Mouse (Mus musculus): Measurements from ENCODE around the gene Hnf1a. TPM values are rescaled to one million over a fixed set of nuclear protein-coding genes. Genes with fewer than 3 reads are reported as not detected.
A peak's percentile ranks its signal among the peaks of the same experiment; 100 is the strongest.

Hnf1a gene
- polyA plus RNA-seq, 1 experiment from 2014 or later, result 0.46 TPM

DNA sequence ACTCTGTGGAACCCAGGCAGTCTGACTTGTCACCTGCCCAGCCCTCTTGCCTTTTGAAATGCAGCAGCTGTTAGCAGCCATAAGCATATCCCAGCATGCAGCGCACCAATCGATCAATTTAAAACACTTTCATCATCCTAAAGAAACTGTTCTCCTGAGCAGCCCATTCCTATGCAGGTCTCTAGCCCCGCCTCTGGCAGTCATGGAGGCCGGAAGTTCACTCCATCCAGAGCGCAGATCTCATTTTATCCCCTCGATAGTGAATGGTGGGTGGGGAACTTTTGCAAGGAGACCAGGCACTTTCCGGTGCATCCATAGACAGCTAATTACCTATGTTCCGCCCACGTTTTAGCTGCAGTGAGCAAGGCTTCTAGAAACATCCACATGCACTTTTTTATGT, 1.3 kb upstream of the Hnf1a start:
- H3K4me2 ChIP-seq (ENCODE audit: low read depth, low read length), result no peak overlapping the region
- no peak overlapping the region for H3K27ac ChIP-seq (ENCODE audit: low read length)
- peaks cover 18% of the 10 kb centered on the region for H3K27me3 ChIP-seq (ENCODE audit: control insufficient read depth, insufficient read depth, low read length)
- H3K9me3 ChIP-seq (replicated peaks; ENCODE audit: control insufficient read depth, low read length), result no peaks in the 10 kb centered on the region
- H3K4me1 ChIP-seq (ENCODE audit: control insufficient read depth, insufficient read depth, low read length), result no peaks in the 10 kb centered on the region
- H3K9ac ChIP-seq (ENCODE audit: low read length), result no peak overlapping the region
- no peak for ATAC-seq (replicated peaks; ENCODE audit: extremely low read depth, insufficient read depth, low FRiP score)
- no peak overlapping the region for H3K4me3 ChIP-seq (ENCODE audit: low read length)
- 81% methylated on average over 9 of the region's 9 CpGs for WGBS
- no peaks in the 10 kb centered on the region for H3K36me3 ChIP-seq (ENCODE audit: control insufficient read depth, insufficient read depth)

DNA sequence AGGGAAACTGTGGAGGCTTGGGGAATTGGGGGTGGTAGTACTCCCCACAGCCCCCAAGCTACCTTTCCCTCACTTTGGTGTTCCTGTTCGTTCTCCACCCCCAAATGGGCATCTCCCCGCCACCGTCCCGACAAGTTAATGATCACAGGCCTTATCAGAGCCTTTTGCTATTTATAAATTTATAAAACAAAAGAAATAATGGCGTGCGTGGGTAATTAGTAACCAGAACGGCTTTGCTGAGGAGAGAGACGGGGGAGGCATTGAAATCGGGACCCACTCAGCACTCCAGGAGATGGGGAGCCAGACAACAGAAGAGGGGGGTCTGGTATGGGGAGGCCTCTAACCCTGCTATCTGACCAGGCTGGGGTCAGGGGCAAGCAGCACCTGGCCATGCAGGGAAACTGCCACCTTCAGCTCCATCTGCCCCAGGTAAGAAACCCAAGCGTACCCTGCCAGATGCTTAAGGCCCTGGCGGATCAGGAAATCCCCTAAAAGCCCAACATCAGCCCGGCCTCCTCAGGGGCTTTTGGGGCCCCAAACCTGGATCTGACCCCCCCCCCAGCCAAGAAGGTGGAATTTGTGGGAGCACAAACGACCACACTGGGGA, 1.2 kb downstream of the Hnf1a start:
- Histone ChIP-seq H3K36me3 (ENCODE audit: control insufficient read depth, insufficient read depth) (no peaks in the 10 kb centered on the region), H3K4me2 (ENCODE audit: low read depth, low read length) (no peak overlapping the region), H3K4me1 (ENCODE audit: control insufficient read depth, insufficient read depth, low read length) (peaks cover under 1% of the 10 kb centered on the region; the same call in 1 of the 2 replicates), H3K27me3 (ENCODE audit: control insufficient read depth, insufficient read depth, low read length) (peaks cover 19% of the 10 kb centered on the region), H3K9me3 (replicated peaks; ENCODE audit: control insufficient read depth, low read length) (no peaks in the 10 kb centered on the region), H3K9ac (ENCODE audit: low read length) (no peak overlapping the region), H3K27ac (ENCODE audit: low read length) (no peak overlapping the region), H3K4me3 (ENCODE audit: low read length) (no peak overlapping the region)
- WGBS, result 56% methylated on average over 13 of the region's 13 CpGs
- no peak for ATAC-seq (replicated peaks; ENCODE audit: extremely low read depth, insufficient read depth, low FRiP score)

DNA sequence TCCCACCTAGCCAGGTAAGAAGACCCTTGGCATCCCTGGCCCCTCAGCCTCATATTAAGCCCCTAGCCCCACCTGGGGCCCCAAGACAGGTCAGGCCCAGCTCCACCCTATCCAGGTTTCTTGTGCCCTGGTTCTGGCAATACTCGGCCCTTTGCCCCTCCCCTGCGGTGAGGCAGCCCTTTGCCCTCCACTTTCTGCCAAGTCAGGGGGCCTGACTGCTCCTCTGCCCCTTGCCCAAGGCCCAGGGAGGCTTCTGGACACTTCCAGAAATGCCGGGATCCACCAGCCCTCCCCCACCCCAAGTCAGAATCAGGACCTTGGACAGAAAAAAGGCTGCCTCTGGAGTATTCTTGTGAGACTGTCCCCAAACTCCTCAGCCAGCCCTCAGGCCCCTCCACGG, 1.8 kb downstream of the Hnf1a start:
- WGBS, result 19% methylated on average over 4 of the region's 4 CpGs
- Histone ChIP-seq H3K4me3 (ENCODE audit: low read length) (no peak overlapping the region), H3K27ac (ENCODE audit: low read length) (no peak overlapping the region), H3K27me3 (ENCODE audit: control insufficient read depth, insufficient read depth, low read length) (peaks cover 19% of the 10 kb centered on the region), H3K4me2 (ENCODE audit: low read depth, low read length) (no peak overlapping the region), H3K4me1 (ENCODE audit: control insufficient read depth, insufficient read depth, low read length) (peaks cover 5% of the 10 kb centered on the region; the same call in 1 of the 2 replicates), H3K9me3 (replicated peaks; ENCODE audit: control insufficient read depth, low read length) (no peaks in the 10 kb centered on the region), H3K9ac (ENCODE audit: low read length) (no peak overlapping the region), H3K36me3 (ENCODE audit: control insufficient read depth, insufficient read depth) (no peaks in the 10 kb centered on the region)
- no peak for ATAC-seq (replicated peaks; ENCODE audit: extremely low read depth, insufficient read depth, low FRiP score)

DNA sequence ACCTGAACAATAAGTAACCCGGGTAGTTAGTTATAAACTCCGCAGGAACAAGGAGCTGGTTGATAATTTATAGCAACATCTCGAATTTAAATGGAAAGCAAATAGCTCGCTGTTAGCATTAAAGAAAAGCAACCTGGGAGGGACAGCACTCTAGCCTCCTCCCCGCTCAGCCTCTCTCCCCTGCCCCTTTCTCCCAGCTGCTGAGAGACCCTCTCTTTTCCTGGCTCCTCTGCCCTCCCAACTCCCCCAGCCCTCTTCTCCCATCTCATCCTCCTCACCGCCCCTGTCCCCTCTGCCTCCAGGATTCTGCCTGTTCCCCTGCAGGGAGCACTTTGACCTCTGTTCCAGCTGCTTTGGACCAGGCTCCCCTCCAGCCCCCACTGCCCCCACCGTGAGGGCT, 2.2 kb downstream of the Hnf1a start:
- WGBS, result 33% methylated on average over 7 of the region's 7 CpGs
- no peak for ATAC-seq (replicated peaks; ENCODE audit: extremely low read depth, insufficient read depth, low FRiP score)
- H3K27me3 ChIP-seq (ENCODE audit: control insufficient read depth, insufficient read depth, low read length), result peaks cover 19% of the 10 kb centered on the region
- H3K36me3 ChIP-seq (ENCODE audit: control insufficient read depth, insufficient read depth), result no peaks in the 10 kb centered on the region
- no peaks in the 10 kb centered on the region for H3K9me3 ChIP-seq (replicated peaks; ENCODE audit: control insufficient read depth, low read length)
- no peak overlapping the region for H3K9ac ChIP-seq (ENCODE audit: low read length)
- H3K4me1 ChIP-seq (ENCODE audit: control insufficient read depth, insufficient read depth, low read length), result peaks cover 6% of the 10 kb centered on the region; the same call in 1 of the 2 replicates
- no peak overlapping the region for H3K4me3 ChIP-seq (ENCODE audit: low read length)
- H3K4me2 ChIP-seq (ENCODE audit: low read depth, low read length), result no peak overlapping the region
- no peak overlapping the region for H3K27ac ChIP-seq (ENCODE audit: low read length)

DNA sequence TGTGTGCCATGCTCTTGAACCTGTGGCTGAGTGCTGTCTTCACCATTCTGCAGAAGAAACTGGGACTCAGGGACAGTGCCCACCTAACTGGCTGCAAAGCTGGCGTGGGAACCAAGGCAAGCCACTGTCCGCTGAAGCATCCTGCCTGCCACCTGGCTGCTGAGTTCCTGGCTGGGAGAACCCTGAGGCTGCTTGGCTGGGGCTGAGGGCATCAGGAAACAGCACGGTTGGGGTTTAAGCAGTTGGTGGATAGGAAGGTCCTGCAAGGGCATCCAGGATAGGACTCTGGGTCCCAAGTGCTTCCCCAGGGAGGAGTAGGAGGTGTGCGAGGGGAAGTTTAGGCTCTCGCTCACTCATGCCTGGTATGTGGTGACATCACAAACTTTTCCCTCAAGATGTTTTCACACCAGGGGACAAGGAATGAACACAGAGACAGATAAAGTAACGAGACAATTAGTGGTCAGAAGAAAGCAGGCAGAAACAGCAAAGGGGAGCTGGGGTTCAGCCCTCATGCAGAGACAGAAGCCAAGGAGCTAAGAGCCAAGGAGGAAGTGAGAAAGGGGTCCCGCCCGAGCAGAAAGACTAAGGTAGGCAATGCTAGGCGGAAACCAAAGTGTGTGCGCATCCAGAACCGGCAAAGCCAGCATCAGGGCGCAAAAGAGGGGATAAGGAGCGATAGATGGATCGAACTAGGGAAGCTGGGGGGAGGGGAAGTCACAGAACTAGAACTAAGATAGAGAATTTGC, 3.2 kb downstream of the Hnf1a start:
- WGBS, result 23% methylated on average over 14 of the region's 14 CpGs
- no peak overlapping the region for H3K27ac ChIP-seq (ENCODE audit: low read length)
- no peak overlapping the region for H3K4me2 ChIP-seq (ENCODE audit: low read depth, low read length)
- ATAC-seq (replicated peaks; ENCODE audit: extremely low read depth, insufficient read depth, low FRiP score), result no peak
- peaks cover 21% of the 10 kb centered on the region for H3K27me3 ChIP-seq (ENCODE audit: control insufficient read depth, insufficient read depth, low read length)
- H3K4me1 ChIP-seq (ENCODE audit: control insufficient read depth, insufficient read depth, low read length), result peaks cover 6% of the 10 kb centered on the region; the same call in 1 of the 2 replicates
- H3K9ac ChIP-seq (ENCODE audit: low read length), result no peak overlapping the region
- no peak overlapping the region for H3K4me3 ChIP-seq (ENCODE audit: low read length)
- H3K36me3 ChIP-seq (ENCODE audit: control insufficient read depth, insufficient read depth), result no peaks in the 10 kb centered on the region
- H3K9me3 ChIP-seq (replicated peaks; ENCODE audit: control insufficient read depth, low read length), result no peaks in the 10 kb centered on the region

DNA sequence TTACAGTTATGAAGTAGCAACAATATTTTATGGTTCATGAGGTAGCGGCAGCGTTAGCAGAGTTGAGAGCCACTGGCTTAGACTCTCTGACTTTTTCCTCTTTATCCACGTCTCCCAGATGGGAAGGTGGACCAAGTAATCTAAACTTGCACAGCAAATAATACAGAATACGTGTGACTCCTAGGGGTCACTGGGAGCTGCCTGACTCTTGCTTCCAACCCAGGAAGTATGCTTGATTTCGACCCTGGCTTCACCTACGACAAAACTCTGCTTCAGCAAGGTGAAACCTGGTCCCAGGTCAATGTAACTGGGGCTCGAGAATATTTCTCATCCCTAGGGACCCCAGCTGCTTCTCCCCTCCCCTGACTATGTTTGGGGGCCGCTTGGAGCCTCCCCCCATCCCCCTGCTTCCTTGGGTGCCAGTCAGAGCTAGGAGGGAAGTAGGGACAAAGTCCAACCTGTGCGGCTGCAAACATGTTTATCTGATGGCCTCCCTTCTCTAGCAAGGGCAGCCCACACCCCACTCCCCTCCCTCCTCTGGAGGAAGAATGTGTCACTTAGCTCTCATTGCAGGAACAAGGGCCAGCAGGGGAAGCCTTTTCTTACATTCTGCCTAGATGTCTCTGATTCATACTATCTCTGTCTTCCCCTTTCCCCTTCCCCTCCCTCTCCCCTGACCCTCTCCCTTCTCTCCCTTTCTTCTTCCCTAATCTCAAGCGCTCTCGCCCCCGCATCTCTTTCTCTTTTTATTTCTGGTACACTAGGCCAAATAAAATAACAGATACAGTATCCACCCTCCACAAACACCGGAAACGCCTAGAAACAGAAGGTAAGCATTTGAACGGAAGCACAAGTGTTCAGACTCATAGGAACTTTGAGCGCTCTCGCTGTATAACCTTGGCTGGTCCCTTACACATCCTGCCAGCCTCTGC, 5.7 kb downstream of the Hnf1a start:
- no peaks in the 10 kb centered on the region for H3K36me3 ChIP-seq (ENCODE audit: control insufficient read depth, insufficient read depth)
- WGBS, result 45% methylated on average over 17 of the region's 17 CpGs
- no peak overlapping the region for H3K27ac ChIP-seq (ENCODE audit: low read length)
- no peak overlapping the region for H3K4me2 ChIP-seq (ENCODE audit: low read depth, low read length)
- no peaks in the 10 kb centered on the region for H3K9me3 ChIP-seq (replicated peaks; ENCODE audit: control insufficient read depth, low read length)
- peaks cover 6% of the 10 kb centered on the region; the same call in 1 of the 2 replicates for H3K4me1 ChIP-seq (ENCODE audit: control insufficient read depth, insufficient read depth, low read length)
- H3K27me3 ChIP-seq (ENCODE audit: control insufficient read depth, insufficient read depth, low read length), result peaks cover 21% of the 10 kb centered on the region
- no peak overlapping the region for H3K9ac ChIP-seq (ENCODE audit: low read length)
- ATAC-seq (replicated peaks; ENCODE audit: extremely low read depth, insufficient read depth, low FRiP score), result no peak
- H3K4me3 ChIP-seq (ENCODE audit: low read length), result no peak overlapping the region

DNA sequence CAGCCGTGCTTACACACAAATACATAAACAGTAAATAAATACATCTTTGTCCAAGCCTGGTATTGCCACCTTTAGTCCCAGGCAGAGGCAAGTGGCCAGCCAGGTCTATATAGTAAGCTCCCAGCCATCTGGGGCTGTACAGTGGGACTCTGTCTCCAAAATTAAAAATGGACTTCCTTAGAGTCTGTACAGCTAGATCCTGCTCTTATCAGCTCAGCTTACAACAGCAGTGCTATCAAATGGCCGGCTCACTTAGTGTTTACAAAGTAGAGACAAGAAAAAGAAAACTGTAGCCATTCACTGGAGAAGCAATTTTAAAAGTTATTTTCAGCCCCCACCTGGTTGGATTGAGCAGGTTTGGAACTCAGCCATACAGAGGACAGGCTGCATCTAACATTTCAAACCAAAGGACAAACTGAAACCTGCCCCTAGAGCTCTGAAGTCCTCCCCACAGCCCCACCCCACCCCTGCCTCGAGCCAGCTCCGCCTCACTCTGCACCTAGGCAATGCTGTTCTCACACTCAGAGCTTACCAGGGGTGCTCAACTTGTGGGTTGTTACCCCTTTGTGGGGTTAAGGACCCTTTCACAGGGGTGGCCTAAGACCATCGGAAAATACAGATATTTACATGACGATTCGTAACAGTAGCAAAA, 6.5 kb downstream of the Hnf1a start:
- Histone ChIP-seq H3K9me3 (replicated peaks; ENCODE audit: control insufficient read depth, low read length) (no peaks in the 10 kb centered on the region), H3K27ac (ENCODE audit: low read length) (peak overlapping the region; percentile 30; the same call in 1 of the 2 replicates), H3K4me1 (ENCODE audit: control insufficient read depth, insufficient read depth, low read length) (peaks cover 6% of the 10 kb centered on the region; the same call in 1 of the 2 replicates), H3K4me2 (ENCODE audit: low read depth, low read length) (peak overlapping the region; percentile 11; the same call in 1 of the 2 replicates), H3K9ac (ENCODE audit: low read length) (no peak overlapping the region), H3K36me3 (ENCODE audit: control insufficient read depth, insufficient read depth) (no peaks in the 10 kb centered on the region), H3K27me3 (ENCODE audit: control insufficient read depth, insufficient read depth, low read length) (peaks cover 20% of the 10 kb centered on the region), H3K4me3 (ENCODE audit: low read length) (no peak overlapping the region)
- ATAC-seq (replicated peaks; ENCODE audit: extremely low read depth, insufficient read depth, low FRiP score), result 0 out of 2 replicates have a peak, but pooled peaks have one; percentile 49
- WGBS, result 43% methylated on average over 7 of the region's 7 CpGs

DNA sequence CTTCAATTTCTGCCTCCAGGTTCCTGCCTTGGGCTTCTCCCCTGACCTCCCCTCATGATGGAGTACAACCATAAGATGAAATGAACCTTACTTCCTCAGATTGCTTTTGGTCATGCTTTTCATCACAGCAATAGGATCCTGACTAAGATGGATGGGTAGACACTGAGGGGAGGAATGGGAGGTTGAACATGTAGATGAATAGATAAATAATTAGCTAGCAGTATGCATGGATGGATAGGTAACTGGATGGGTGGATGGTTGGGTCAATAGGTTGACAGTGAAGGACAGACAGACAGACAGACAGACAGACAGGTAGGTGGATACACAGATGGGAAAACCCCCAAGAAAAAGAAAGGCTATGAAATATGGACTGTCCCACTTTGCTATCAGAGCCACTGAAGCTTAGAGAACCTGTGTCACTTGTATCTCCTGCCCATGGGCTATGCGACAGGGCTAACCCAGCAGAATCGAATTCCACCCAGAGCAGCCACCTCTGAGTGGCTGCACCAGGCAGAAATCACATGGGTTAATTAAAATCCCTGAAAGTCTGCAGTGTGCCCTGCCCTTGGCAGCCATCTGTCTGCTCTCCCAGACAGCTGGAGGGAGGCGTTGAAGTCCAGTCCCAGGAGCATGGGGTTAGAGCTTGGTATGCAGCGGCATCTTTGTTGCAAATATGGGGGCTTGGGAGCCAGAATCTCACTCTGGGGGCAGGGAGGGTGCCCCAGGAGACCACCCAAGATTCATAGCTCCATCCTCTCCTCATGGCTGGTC, 9.1 kb downstream of the Hnf1a start:
- peaks cover 2% of the 10 kb centered on the region; the same call in 1 of the 2 replicates for H3K27me3 ChIP-seq (ENCODE audit: control insufficient read depth, insufficient read depth, low read length)

More for the DNA sequence above, 9.1 kb downstream of the Hnf1a start:
- no peak overlapping the region for H3K4me2 ChIP-seq (ENCODE audit: low read depth, low read length)
- no peak overlapping the region for H3K9ac ChIP-seq (ENCODE audit: low read length)
- 37% methylated on average over 4 of the region's 4 CpGs for WGBS
- H3K27ac ChIP-seq (ENCODE audit: low read length), result no peak overlapping the region
- peaks cover 6% of the 10 kb centered on the region; the same call in 1 of the 2 replicates for H3K4me1 ChIP-seq (ENCODE audit: control insufficient read depth, insufficient read depth, low read length)
- ATAC-seq (replicated peaks; ENCODE audit: extremely low read depth, insufficient read depth, low FRiP score), result no peak
- no peak overlapping the region for H3K4me3 ChIP-seq (ENCODE audit: low read length)
- peaks cover 5% of the 10 kb centered on the region for H3K9me3 ChIP-seq (replicated peaks; ENCODE audit: control insufficient read depth, low read length)
- no peaks in the 10 kb centered on the region for H3K36me3 ChIP-seq (ENCODE audit: control insufficient read depth, insufficient read depth)
